Mouse (Mus musculus): Measurements from ENCODE around the gene Ift74.

Ift74 gene

GRCm38 (mm10) chr4:94692175-94692574 lies 77.9 kb downstream of the Ift74 start:
- DNase-seq (ENCODE audit: low spot score): no peak

GRCm38 (mm10) chr4:94696368-94696767 lies 82.1 kb downstream of the Ift74 start:
- DNase-seq (ENCODE audit: low spot score): no peak

GRCm38 (mm10) chr4:94711002-94711401 lies 96.7 kb downstream of the Ift74 start:
- no peak for DNase-seq (ENCODE audit: low spot score)

- no peak for DNase-seq (ENCODE audit: low spot score)
These were observed 97.1 kb downstream of the Ift74 start for GRCm38 (mm10) chr4:94711426-94711825.

- no peak for DNase-seq (ENCODE audit: low spot score)
These were observed 99.5 kb downstream of the Ift74 start for GRCm38 (mm10) chr4:94713741-94714140.

- no peak for DNase-seq (ENCODE audit: low spot score)
These were observed 100.9 kb downstream of the Ift74 start for GRCm38 (mm10) chr4:94715166-94715565.

GRCm38 (mm10) chr4:94725799-94726198 lies 111.5 kb downstream of the Ift74 start:
- no peak for DNase-seq (ENCODE audit: low spot score)

DNA sequence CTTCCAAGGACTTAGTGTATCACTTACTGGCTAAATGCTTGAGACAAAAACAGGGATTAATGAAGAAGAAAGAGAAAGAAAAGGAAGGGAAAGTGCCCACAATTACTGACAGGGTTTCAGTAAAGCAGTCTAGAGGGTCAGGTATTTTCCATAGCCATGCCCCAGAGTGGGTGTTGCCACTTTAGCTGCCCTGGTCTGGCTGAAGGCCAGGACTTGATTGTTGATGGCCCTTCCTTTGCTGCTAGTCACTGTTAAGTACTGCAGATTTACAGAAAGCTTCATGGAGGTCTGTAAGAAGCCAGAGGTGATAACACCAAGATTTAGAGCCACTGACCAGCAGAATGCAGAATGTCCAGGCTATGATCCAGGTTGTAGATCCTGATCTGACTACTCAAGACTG lies 118.4 kb downstream of the Ift74 start:
- DNase-seq (ENCODE audit: low spot score): no peak

DNA sequence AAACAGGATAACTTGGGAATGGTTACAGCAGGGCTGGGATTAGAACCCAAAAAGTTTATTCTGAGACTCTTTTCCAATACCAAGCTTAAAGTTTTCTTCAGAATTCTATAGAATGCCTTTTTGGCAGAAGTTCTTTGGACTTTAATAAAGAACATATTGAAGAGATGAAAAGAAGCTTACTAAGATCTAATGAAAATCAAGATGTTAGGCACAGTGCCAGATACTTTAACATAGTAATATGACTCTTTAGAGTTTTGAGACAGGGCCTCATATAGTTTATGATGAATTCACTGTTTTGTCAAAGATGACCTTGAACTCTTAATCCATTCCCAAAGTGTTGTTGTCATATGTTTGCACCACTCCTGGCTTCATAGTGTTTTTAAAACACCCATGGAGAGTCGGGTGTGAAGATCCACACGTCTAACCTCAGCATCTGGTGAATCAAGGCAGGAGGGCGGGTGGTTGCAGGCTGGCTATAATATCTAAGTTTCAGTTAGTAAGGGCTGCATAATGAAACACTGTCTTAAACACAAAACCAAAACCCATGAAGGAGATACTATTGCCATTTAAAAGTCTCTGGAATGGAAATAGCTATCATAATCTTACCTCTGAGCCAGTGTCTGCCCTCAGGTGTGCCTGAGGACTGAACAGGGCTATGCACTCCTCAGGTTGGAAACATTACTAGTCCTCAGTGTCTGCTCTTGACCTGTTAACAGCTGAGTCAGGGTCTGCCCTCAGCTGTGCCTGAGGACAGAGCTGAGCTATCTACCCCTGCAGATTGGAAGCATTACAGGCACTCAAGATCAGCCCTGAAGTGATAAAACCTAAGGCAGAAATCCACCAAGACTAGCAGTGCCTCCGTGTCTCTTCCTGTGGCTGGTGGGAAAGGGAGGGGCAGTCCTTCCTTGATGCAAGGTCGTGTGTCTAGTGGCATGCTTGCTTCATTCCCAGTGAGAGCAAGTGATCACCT lies 123.3 kb downstream of the Ift74 start:
- no peak for DNase-seq (ENCODE audit: low spot score)

DNA sequence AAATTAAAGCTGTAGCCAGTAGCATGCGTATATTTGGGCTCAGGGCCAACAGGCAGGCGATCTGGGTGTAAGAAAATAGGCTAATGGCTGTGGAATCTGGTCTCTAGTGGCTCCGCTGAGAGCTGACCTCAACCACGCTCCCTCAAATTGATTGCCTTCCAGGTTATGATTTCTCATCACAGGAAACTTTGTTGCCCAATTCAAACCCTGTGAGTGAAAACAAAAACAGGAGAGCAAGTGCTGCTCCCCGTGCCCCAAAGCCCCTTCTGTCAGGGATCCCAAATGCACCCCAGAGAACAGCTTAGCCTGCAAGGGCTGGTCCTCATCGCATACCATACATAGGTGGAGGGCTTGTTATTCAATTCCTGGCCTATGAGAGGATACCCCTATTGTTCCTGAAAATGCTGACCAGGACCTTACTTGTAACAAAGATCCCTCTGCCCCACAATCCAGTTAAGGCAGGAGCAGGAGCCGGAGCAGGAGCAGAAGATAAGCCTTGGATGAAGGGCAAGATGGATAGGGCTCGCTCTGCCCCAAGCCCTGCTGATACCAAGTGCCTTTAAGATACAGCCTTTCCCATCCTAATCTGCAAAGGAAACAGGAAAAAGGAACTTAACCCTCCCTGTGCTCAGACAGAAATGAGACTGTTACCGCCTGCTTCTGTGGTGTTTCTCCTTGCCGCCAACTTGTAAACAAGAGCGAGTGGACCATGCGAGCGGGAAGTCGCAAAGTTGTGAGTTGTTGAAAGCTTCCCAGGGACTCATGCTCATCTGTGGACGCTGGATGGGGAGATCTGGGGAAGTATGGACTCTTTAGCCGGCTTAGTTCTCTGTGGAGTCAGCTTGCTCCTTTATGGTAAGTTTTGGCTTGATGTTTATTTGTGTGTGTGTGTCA lies 124.8 kb downstream of the Ift74 start, which contains the start of gene Tek:
TSS of gene Tek (plus strand) at position 452 of the 894 bp plus-strand sequence.
- no peak for DNase-seq (ENCODE audit: low spot score)

- no peak for DNase-seq (ENCODE audit: low spot score)
These were observed 127.5 kb downstream of the Ift74 start for GRCm38 (mm10) chr4:94741824-94742223.
